Comparison of ENCODE assay signal across 21 mouse cellular contexts in the genomic region with DNA sequence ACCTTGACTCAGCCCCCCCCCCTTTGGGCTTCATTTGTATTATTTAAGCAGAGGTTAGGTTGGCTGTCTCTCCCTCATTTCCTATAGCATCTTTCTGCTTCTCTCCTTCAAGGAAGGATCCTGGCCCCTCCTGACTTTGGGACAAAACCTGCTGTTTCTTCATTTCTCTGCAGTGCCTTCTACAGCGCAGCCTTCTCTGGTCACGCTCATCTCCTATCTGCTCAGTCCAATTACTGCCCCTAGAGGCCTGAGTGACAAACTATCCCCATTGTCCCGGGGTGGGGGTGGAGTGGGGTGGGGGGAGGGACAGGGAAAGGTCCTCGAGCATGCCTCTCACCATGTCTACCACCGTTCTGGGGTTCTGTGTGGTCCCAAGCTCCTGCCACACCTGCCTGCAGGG. TPM values are rescaled to one million over a fixed set of nuclear protein-coding genes. Genes with fewer than 3 reads are reported as not detected.
DNase-seq lines count a peak whose midpoint lies in the region; ATAC-seq and TF ChIP-seq lines count a peak whose summit lies in the region.
"Had no signal": no experiment of that assay in that cellular context is flagged by ENCODE, and none has a peak within 500 bp of the region (broad histone marks: within the 10 kb centered on the region; RNA-seq: fewer than 3 reads in every experiment).

No protein-coding gene starts in this region.

- 0 out of 2 replicates have a peak, but pooled peaks cover 1% of the 10 kb centered on the region for H3K79me2 ChIP-seq in heart, adult 2 months (replicated peaks; ENCODE audit: control insufficient read depth, insufficient read depth, low read length)

- peak; percentile 3; the same call in 1 of the 2 replicates for TF ChIP-seq CTCF in heart, adult 2 months (IDR thresholded peaks at IDR 0.05)

- intact Hi-C loops in heart, adult 2 months (cut with DNase I) = no loop called here
- intact Hi-C loops in heart, postnatal 10 days (cut with DNase I) = no loop called here

- H3K9me3 ChIP-seq in hindbrain, embryonic 10.5 days = no peaks in the 10 kb centered on the region
- H3K9me3 ChIP-seq in hindbrain, embryonic 14.5 days (ENCODE audit: control insufficient read depth, low read length) = no peaks in the 10 kb centered on the region
- no peaks in the 10 kb centered on the region for H3K9me3 ChIP-seq in midbrain, embryonic 10.5 days (replicated peaks)
- H3K9me3 ChIP-seq in midbrain, embryonic 11.5 days (ENCODE audit: control insufficient read depth, low read length) = no peaks in the 10 kb centered on the region
- H3K9me3 ChIP-seq: embryonic facial prominence, embryonic 13.5 days; limb, embryonic 12.5 days; stomach, embryonic 15.5 days had no signal

- TF ChIP-seq POLR2A in heart, adult 2 months (IDR thresholded peaks at IDR 0.05; ENCODE audit: insufficient read depth, low read depth, low read length) = no peak

- H3K4me2 ChIP-seq in hindbrain, embryonic 14.5 days (replicated peaks) = no peak overlapping the region
- no peak overlapping the region for H3K4me2 ChIP-seq in midbrain, embryonic 11.5 days
- H3K4me2 ChIP-seq: embryonic facial prominence, embryonic 13.5 days; limb, embryonic 12.5 days; stomach, embryonic 15.5 days had no signal

- no peak overlapping the region; the same call in 1 of the 2 replicates for H3K27ac ChIP-seq in heart, adult 2 months
- peak overlapping the region; percentile 40; the same call in 1 of the 2 replicates for H3K27ac ChIP-seq in hindbrain, embryonic 10.5 days
- H3K27ac ChIP-seq in hindbrain, embryonic 14.5 days = no peak overlapping the region
- peak overlapping the region; percentile 65 for H3K27ac ChIP-seq in midbrain, embryonic 10.5 days (replicated peaks)
- no peak overlapping the region for H3K27ac ChIP-seq in midbrain, embryonic 11.5 days (ENCODE audit: low read depth, low read length)
- H3K27ac ChIP-seq: embryonic facial prominence, embryonic 13.5 days; stomach, embryonic 15.5 days had no signal

- no peak overlapping the region for H3K4me3 ChIP-seq in heart, adult 2 months
- H3K4me3 ChIP-seq in hindbrain, embryonic 10.5 days = no peak overlapping the region
- H3K4me3 ChIP-seq in hindbrain, embryonic 14.5 days (replicated peaks; ENCODE audit: low read length) = no peak overlapping the region
- H3K4me3 ChIP-seq in midbrain, embryonic 10.5 days = no peak overlapping the region
- H3K4me3 ChIP-seq in midbrain, embryonic 11.5 days (ENCODE audit: low read depth, low read length) = no peak overlapping the region
- H3K4me3 ChIP-seq: embryonic facial prominence, embryonic 13.5 days; limb, embryonic 12.5 days; stomach, embryonic 15.5 days had no signal

- no peaks in the 10 kb centered on the region for H3K27me3 ChIP-seq in heart, adult 2 months (ENCODE audit: control insufficient read depth, insufficient read depth, low read length)
- H3K27me3 ChIP-seq in hindbrain, embryonic 10.5 days (ENCODE audit: insufficient read depth, poor library complexity, severe bottlenecking) = no peaks in the 10 kb centered on the region
- H3K27me3 ChIP-seq in hindbrain, embryonic 14.5 days (ENCODE audit: control insufficient read depth, insufficient read depth, low read length) = no peaks in the 10 kb centered on the region
- H3K27me3 ChIP-seq in midbrain, embryonic 10.5 days (ENCODE audit: low read depth, poor library complexity, severe bottlenecking) = no peaks in the 10 kb centered on the region
- no peaks in the 10 kb centered on the region for H3K27me3 ChIP-seq in midbrain, embryonic 11.5 days (ENCODE audit: control insufficient read depth, insufficient read depth, low read length)
- H3K27me3 ChIP-seq: embryonic facial prominence, embryonic 13.5 days; limb, embryonic 12.5 days; stomach, embryonic 15.5 days had no signal

- ATAC-seq in hindbrain, embryonic 14.5 days (ENCODE audit: low FRiP score) = no peak
- ATAC-seq in midbrain, embryonic 11.5 days (ENCODE audit: low FRiP score) = no peak
- ATAC-seq in activated CD4-positive, CD25-positive, alpha-beta regulatory T cell, adult 4 months = no peak
- ATAC-seq: forebrain, embryonic 16.5 days; inflammation-experienced regulatory T-cells, adult 6 months had no signal

- DNase-seq in heart, adult 2 months = no peak
- DNase-seq in heart, postnatal 10 days = no peak
- no peak for DNase-seq in hindbrain, embryonic 10.5 days (ENCODE audit: low spot score)
- no peak for DNase-seq in hindbrain, embryonic 14.5 days (ENCODE audit: low spot score)
- no peak for DNase-seq in midbrain, embryonic 10.5 days (ENCODE audit: low spot score)
- no peak for DNase-seq in midbrain, embryonic 11.5 days (ENCODE audit: low spot score, missing footprints)
- DNase-seq in spleen, postnatal 14 days (ENCODE audit: low spot score in 2 of 2) = no peak
- DNase-seq: adrenal gland, postnatal 14 days; cerebellum, adult 11 months; cerebellum, postnatal 10 days; kidney, adult 8-10 months; kidney, postnatal 36 days; layer of hippocampus, adult 9-11 months; lung, adult 18-20 months; right cerebral cortex, postnatal 25 days had no signal

- peaks cover 7% of the 10 kb centered on the region for H3K4me1 ChIP-seq in heart, adult 2 months (ENCODE audit: control insufficient read depth, insufficient read depth, low read length)
- H3K4me1 ChIP-seq in hindbrain, embryonic 10.5 days (replicated peaks) = peaks cover 62% of the 10 kb centered on the region
- H3K4me1 ChIP-seq in hindbrain, embryonic 14.5 days (replicated peaks; ENCODE audit: control insufficient read depth, insufficient read depth, low read length) = peaks cover 16% of the 10 kb centered on the region
- H3K4me1 ChIP-seq in midbrain, embryonic 10.5 days = peaks cover 60% of the 10 kb centered on the region
- H3K4me1 ChIP-seq in midbrain, embryonic 11.5 days (ENCODE audit: control insufficient read depth, insufficient read depth, low read length) = peaks cover 14% of the 10 kb centered on the region

- H3K9ac ChIP-seq in heart, adult 2 months (ENCODE audit: low read depth, low read length) = no peak overlapping the region
- no peak overlapping the region for H3K9ac ChIP-seq in hindbrain, embryonic 14.5 days
- H3K9ac ChIP-seq in midbrain, embryonic 11.5 days (ENCODE audit: low read length) = no peak overlapping the region
- H3K9ac ChIP-seq: embryonic facial prominence, embryonic 13.5 days; stomach, embryonic 15.5 days had no signal

- H3K36me3 ChIP-seq in heart, adult 2 months (ENCODE audit: control insufficient read depth, insufficient read depth, low read length) = no peaks in the 10 kb centered on the region
- no peaks in the 10 kb centered on the region for H3K36me3 ChIP-seq in hindbrain, embryonic 10.5 days
- H3K36me3 ChIP-seq in hindbrain, embryonic 14.5 days (replicated peaks; ENCODE audit: control insufficient read depth, insufficient read depth) = no peaks in the 10 kb centered on the region
- no peaks in the 10 kb centered on the region for H3K36me3 ChIP-seq in midbrain, embryonic 10.5 days
- H3K36me3 ChIP-seq in midbrain, embryonic 11.5 days (ENCODE audit: control insufficient read depth, insufficient read depth, low read length) = no peaks in the 10 kb centered on the region
- H3K36me3 ChIP-seq: embryonic facial prominence, embryonic 13.5 days; limb, embryonic 12.5 days; stomach, embryonic 15.5 days had no signal

- no peak for TF ChIP-seq EP300 in heart, adult 2 months (IDR thresholded peaks at IDR 0.05; ENCODE audit: insufficient read depth, low read depth, low read length)

- WGBS in heart, adult 2 months = 55% methylated on average over 5 of the region's 5 CpGs
- 35% methylated on average over 5 of the region's 5 CpGs for WGBS in hindbrain, embryonic 10.5 days
- WGBS in hindbrain, embryonic 14.5 days = 37% methylated on average over 5 of the region's 5 CpGs
- WGBS in midbrain, embryonic 10.5 days = 53% methylated on average over 5 of the region's 5 CpGs
- 46% methylated on average over 5 of the region's 5 CpGs for WGBS in midbrain, embryonic 11.5 days

RNA-seq across cellular contexts. Expression of gene Slc9a1, which starts 27.8 kb away (rescaled TPM):
- 10 to 100 TPM; 17.0 to 17.4 TPM for total RNA-seq in heart, adult 2 months (2021)
- 21.4 and 21.5 TPM in 2 replicates for polyA plus RNA-seq in heart, adult 2 months (2012; rRNA removed)
- 10 to 100 TPM; 21.4 to 24.2 TPM for total RNA-seq in heart, postnatal 10 days (2021)
- 8.0 and 8.6 TPM in 2 replicates for polyA plus RNA-seq in hindbrain, embryonic 10.5 days (2016; fragmentation: Nextera tagmentation; extraction: Ambion mirVana)
- 8.5 and 9.0 TPM in 2 replicates for polyA plus RNA-seq in hindbrain, embryonic 14.5 days (2014; fragmentation: Nextera tagmentation; extraction: Ambion mirVana)
- 8.3 and 8.6 TPM in 2 replicates for polyA plus RNA-seq in midbrain, embryonic 10.5 days (2016; fragmentation: Nextera tagmentation; extraction: Ambion mirVana)
- polyA plus RNA-seq in midbrain, embryonic 11.5 days (2014; fragmentation: Nextera tagmentation; extraction: Ambion mirVana) = 4.6 and 5.6 TPM in 2 replicates
- 10 to 100 TPM; 10.4 to 11.3 TPM for polyA plus RNA-seq in activated CD4-positive, CD25-positive, alpha-beta regulatory T cell, adult 4 months (2017; shearing (Covaris generic))

RNA-seq across cellular contexts. Expression of gene Wdtc1, which starts 44.0 kb away (rescaled TPM):
- total RNA-seq in heart, adult 2 months (2021) = 10 to 100 TPM; 73.6 to 96.1 TPM
- 61.8 and 65.1 TPM in 2 replicates for polyA plus RNA-seq in heart, adult 2 months (2012; rRNA removed)
- total RNA-seq in heart, postnatal 10 days (2021) = 10 to 100 TPM; 55.3 to 58.8 TPM
- 19.5 and 22.0 TPM in 2 replicates for polyA plus RNA-seq in hindbrain, embryonic 10.5 days (2016; fragmentation: Nextera tagmentation; extraction: Ambion mirVana)
- polyA plus RNA-seq in hindbrain, embryonic 14.5 days (2014; fragmentation: Nextera tagmentation; extraction: Ambion mirVana) = 25.6 and 27.0 TPM in 2 replicates
- 19.2 and 20.0 TPM in 2 replicates for polyA plus RNA-seq in midbrain, embryonic 10.5 days (2016; fragmentation: Nextera tagmentation; extraction: Ambion mirVana)
- polyA plus RNA-seq in midbrain, embryonic 11.5 days (2014; fragmentation: Nextera tagmentation; extraction: Ambion mirVana) = 21.0 and 22.2 TPM in 2 replicates
- polyA plus RNA-seq in activated CD4-positive, CD25-positive, alpha-beta regulatory T cell, adult 4 months (2017; shearing (Covaris generic)) = 1 to 10 TPM; 5.5 to 8.9 TPM

Comparison
In these comparisons a context has a peak if more than half of its experiments do, and no peak if none do; other contexts are left out.
1. H3K27ac ChIP-seq: peak in hindbrain, embryonic 10.5 days (single experiment) and midbrain, embryonic 10.5 days (single experiment); none in heart, adult 2 months (single experiment), hindbrain, embryonic 14.5 days (single experiment) and midbrain, embryonic 11.5 days (single experiment).